Mouse (Mus musculus) heart, adult 2 months (tissue): ENCODE data around the gene Lima1. TPM values are rescaled to one million over a fixed set of nuclear protein-coding genes. Genes with fewer than 3 reads are reported as not detected.

Source experiments
- DNase-seq, 2 experiments: peaks; one replicate each; pipeline ENCODE4 v3.0.0; 2021
- H3K27ac ChIP-seq: fragments of 200-600 bp; 2 replicates; pipeline ENCODE4 v1.8.1; 2022
- H3K27me3 ChIP-seq: fragments of 200-500 bp; 2 replicates; pipeline ENCODE4 v1.6.1; 2012; ENCODE audit warnings: mild to moderate bottlenecking, low read length, inconsistent platforms, mixed read lengths; ENCODE audit not compliant: control insufficient read depth, insufficient read depth
- H3K36me3 ChIP-seq: fragments of 200-500 bp; 2 replicates; pipeline ENCODE4 v1.6.1; 2012; ENCODE audit warnings: low read length, inconsistent platforms; ENCODE audit not compliant: control insufficient read depth, insufficient read depth
- H3K4me1 ChIP-seq: fragments of 200-500 bp; 2 replicates; pipeline ENCODE4 v1.6.1; 2011; ENCODE audit warnings: low read length; ENCODE audit not compliant: control insufficient read depth, insufficient read depth
- H3K4me3 ChIP-seq: fragments of 200-600 bp; 2 replicates; pipeline ENCODE4 v1.8.1; 2022
- H3K79me2 ChIP-seq: fragments of 200-500 bp; replicated peaks from 2 replicates; pipeline ENCODE4 v1.6.1; 2012; ENCODE audit warnings: mild to moderate bottlenecking, inconsistent platforms, low read length, moderate library complexity, mixed read lengths; ENCODE audit not compliant: control insufficient read depth, insufficient read depth
- H3K9ac ChIP-seq: fragments of 200-500 bp; 2 replicates; pipeline ENCODE4 v1.6.1; 2012; ENCODE audit warnings: low read depth, mild to moderate bottlenecking, control low read depth, inconsistent platforms, low read length, mixed read lengths
- CTCF ChIP-seq: fragments of 200-600 bp; IDR thresholded peaks from 2 replicates; pipeline ENCODE4 v1.8.1; 2022; ENCODE audit warnings: antibody characterized with exemption, mild to moderate bottlenecking, moderate library complexity
- EP300 ChIP-seq: fragments of 200-500 bp; IDR thresholded peaks from 2 replicates; pipeline ENCODE4 v1.6.1; 2011; ENCODE audit warnings: low read depth, low read length, control low read depth; ENCODE audit not compliant: insufficient read depth
- POLR2A ChIP-seq: fragments of 200-500 bp; IDR thresholded peaks from 2 replicates; pipeline ENCODE4 v1.6.1; 2011; ENCODE audit warnings: mild to moderate bottlenecking, low read depth, low read length, control low read depth; ENCODE audit not compliant: insufficient read depth
- WGBS: fragments of 180-500 bp; shearing (Covaris S2); methylation state at CpG from one replicate; pipeline ENCODE4 v1.1.7; 2018; 5-methylcytosine and 5-hydroxymethylcytosine counted together
- intact Hi-C: fragments of 180-260 bp; cut with DNase I; formaldehyde crosslinking; loops from one replicate; pipeline ENCODE4 v1.15.1; 2025
- polyA plus RNA-seq: library from polyadenylated mRNA; depleted of rRNA; stranded (reverse); fragments of >200 nt; gene quantifications from 2 replicates; pipeline ENCODE4 v1.2.3, GENCODE M21; 2012
- total RNA-seq, 2 experiments: library from RNA; stranded (reverse); gene quantifications; 2 replicates each; pipeline ENCODE4 v1.2.3; 2021

The Lima1 gene
- total and polyA plus RNA-seq, 3 experiments, result 8.8 to 16.7 (median 15.7) TPM

GRCm38 (mm10) chr15:99767467-99767866, 107.8 kb downstream of the Lima1 start:
- TF ChIP-seq EP300 (no peak), POLR2A (no peak), CTCF (no peak)
- H3K4me1 ChIP-seq, result peaks cover 2% of the 10 kb centered on the region
- peaks cover 8% of the 10 kb centered on the region for H3K79me2 ChIP-seq
- intact Hi-C loops, result no loop called here
- DNase-seq, result no peak
- H3K4me3 ChIP-seq, result no peak overlapping the region
- 81% methylated on average over 4 of the region's 4 CpGs for whole genome bisulfite sequencing
- no peak overlapping the region for H3K9ac ChIP-seq
- H3K27ac ChIP-seq, result no peak overlapping the region
- no peaks in the 10 kb centered on the region; the same call in 1 of the 2 replicates for H3K36me3 ChIP-seq
- no peaks in the 10 kb centered on the region for H3K27me3 ChIP-seq

GRCm38 (mm10) chr15:99754204-99754603, 121.1 kb downstream of the Lima1 start:
- 79% methylated on average over 3 of the region's 3 CpGs for WGBS
- TF ChIP-seq POLR2A (no peak), CTCF (no peak), EP300 (no peak)
- no peak overlapping the region for H3K27ac ChIP-seq
- H3K4me1 ChIP-seq, result no peaks in the 10 kb centered on the region; the same call in 1 of the 2 replicates
- no peak overlapping the region for H3K9ac ChIP-seq
- no peak for DNase-seq
- intact Hi-C loops, result no loop called here
- H3K79me2 ChIP-seq, result no peaks in the 10 kb centered on the region
- no peaks in the 10 kb centered on the region for H3K27me3 ChIP-seq
- H3K4me3 ChIP-seq, result no peak overlapping the region
- no peaks in the 10 kb centered on the region for H3K36me3 ChIP-seq

- Histone ChIP-seq H3K36me3 (no peaks in the 10 kb centered on the region), H3K27ac (no peak overlapping the region), H3K27me3 (no peaks in the 10 kb centered on the region), H3K79me2 (no peaks in the 10 kb centered on the region), H3K4me1 (no peaks in the 10 kb centered on the region), H3K4me3 (no peak overlapping the region), H3K9ac (no peak overlapping the region)
- TF ChIP-seq CTCF (no peak), EP300 (no peak)
- DNase-seq, result peak in 1 of 2 experiments; percentile 38
- WGBS, result 74% methylated on average over 4 of the region's 4 CpGs
- intact Hi-C loops, result no loop called here
Observed at GRCm38 (mm10) chr15:99740229-99740628, 135.0 kb downstream of the Lima1 start.

- Histone ChIP-seq H3K27ac (no peak overlapping the region), H3K4me1 (no peaks in the 10 kb centered on the region), H3K4me3 (no peak overlapping the region), H3K36me3 (no peaks in the 10 kb centered on the region), H3K27me3 (no peaks in the 10 kb centered on the region), H3K79me2 (no peaks in the 10 kb centered on the region), H3K9ac (no peak overlapping the region)
- TF ChIP-seq EP300 (no peak), CTCF (no peak), POLR2A (no peak)
- intact Hi-C loops, result no loop called here
- no peak for DNase-seq
- 73% methylated on average over 11 of the region's 11 CpGs for WGBS
Observed at GRCm38 (mm10) chr15:99736675-99737074, 138.6 kb downstream of the Lima1 start.

GRCm38 (mm10) chr15:99735631-99736030, 139.6 kb downstream of the Lima1 start:
- TF ChIP-seq POLR2A, result no peak
- no peak for TF ChIP-seq EP300
- TF ChIP-seq CTCF, result no peak
- H3K27ac ChIP-seq, result no peak overlapping the region
- 94% methylated on average over 2 of the region's 2 CpGs for WGBS

GRCm38 (mm10) chr15:99733186-99733585, 142.1 kb downstream of the Lima1 start:
- H3K36me3 ChIP-seq, result no peaks in the 10 kb centered on the region
- no peak overlapping the region for H3K27ac ChIP-seq
- no peaks in the 10 kb centered on the region for H3K4me1 ChIP-seq
- no peak for DNase-seq
- TF ChIP-seq EP300, result no peak
- no peaks in the 10 kb centered on the region for H3K27me3 ChIP-seq
- H3K79me2 ChIP-seq, result no peaks in the 10 kb centered on the region
- no peak overlapping the region for H3K4me3 ChIP-seq
- no peak overlapping the region for H3K9ac ChIP-seq
- intact Hi-C loops, result no loop called here
- 99% methylated on average over 5 of the region's 5 CpGs for WGBS

More at GRCm38 (mm10) chr15:99735631-99736030, 139.6 kb downstream of the Lima1 start:
- Histone ChIP-seq H3K27me3 (no peaks in the 10 kb centered on the region), H3K4me3 (no peak overlapping the region), H3K9ac (no peak overlapping the region), H3K36me3 (no peaks in the 10 kb centered on the region), H3K79me2 (no peaks in the 10 kb centered on the region), H3K4me1 (no peaks in the 10 kb centered on the region)
- peak; percentile 100 for DNase-seq
- intact Hi-C loops, result no loop called here
